In genomic region chr1:33583817-33584589, GRCm38 (mm10) we compare ENCODE assay signal across 18 mouse cellular contexts.
DNase-seq lines count a peak whose midpoint lies in the region; ATAC-seq and TF ChIP-seq lines count a peak whose summit lies in the region.
"Had no signal": no experiment of that assay in that cellular context is flagged by ENCODE, and none has a peak within 500 bp of the region (broad histone marks: within the 10 kb centered on the region; RNA-seq: fewer than 3 reads in every experiment).

No protein-coding gene starts in this region.

- no peaks in the 10 kb centered on the region for H3K79me2 ChIP-seq in C2C12 (ENCODE audit: control insufficient read depth, insufficient read depth)

- H3K79me3 ChIP-seq in C2C12 (ENCODE audit: low read depth) = no peaks in the 10 kb centered on the region

- no peaks in the 10 kb centered on the region for H3K9me3 ChIP-seq in lung, embryonic 14.5 days (ENCODE audit: low read depth, low read length)
- H3K9me3 ChIP-seq in forebrain, embryonic 14.5 days (replicated peaks; ENCODE audit: control insufficient read depth, low read length) = no peaks in the 10 kb centered on the region
- H3K9me3 ChIP-seq in heart, embryonic 10.5 days = no peaks in the 10 kb centered on the region
- H3K9me3 ChIP-seq: forebrain, embryonic 12.5 days; limb, embryonic 12.5 days; neural tube, embryonic 12.5 days had no signal

- H3ac ChIP-seq in C2C12 (ENCODE audit: control insufficient read depth, insufficient read length, low read depth) = no peak overlapping the region

- H3K9ac ChIP-seq in lung, embryonic 14.5 days = no peak overlapping the region
- H3K9ac ChIP-seq in forebrain, embryonic 14.5 days (ENCODE audit: low read length) = no peak overlapping the region
- H3K9ac ChIP-seq: forebrain, embryonic 12.5 days; limb, embryonic 12.5 days; neural tube, embryonic 12.5 days had no signal

- TF ChIP-seq CTCF in lung, embryonic 14.5 days (IDR thresholded peaks at IDR 0.05; ENCODE audit: low read depth) = no peak
- TF ChIP-seq CTCF in C2C12 (IDR thresholded peaks at IDR 0.05; ENCODE audit: control insufficient read depth, insufficient read depth, insufficient read length) = no peak

- no peak overlapping the region for H3K4me2 ChIP-seq in lung, embryonic 14.5 days
- H3K4me2 ChIP-seq in forebrain, embryonic 14.5 days (ENCODE audit: low read length) = no peak overlapping the region
- H3K4me2 ChIP-seq: forebrain, embryonic 12.5 days; limb, embryonic 12.5 days; neural tube, embryonic 12.5 days had no signal

- H3K27me3 ChIP-seq in lung, embryonic 14.5 days (ENCODE audit: insufficient read depth, low read length) = no peaks in the 10 kb centered on the region
- H3K27me3 ChIP-seq in C2C12 (ENCODE audit: control insufficient read depth, insufficient read depth, insufficient read length) = no peaks in the 10 kb centered on the region
- H3K27me3 ChIP-seq in forebrain, embryonic 14.5 days (replicated peaks; ENCODE audit: control insufficient read depth, insufficient read depth, low read length) = no peaks in the 10 kb centered on the region
- H3K27me3 ChIP-seq in heart, embryonic 10.5 days (ENCODE audit: insufficient read depth, poor library complexity, severe bottlenecking) = no peaks in the 10 kb centered on the region
- H3K27me3 ChIP-seq: CH12.LX; forebrain, embryonic 12.5 days; limb, embryonic 12.5 days; neural tube, embryonic 12.5 days had no signal

- H3K4me1 ChIP-seq in lung, embryonic 14.5 days (ENCODE audit: insufficient read depth) = no peaks in the 10 kb centered on the region
- no peaks in the 10 kb centered on the region for H3K4me1 ChIP-seq in forebrain, embryonic 14.5 days (ENCODE audit: control insufficient read depth, insufficient read depth, low read length)
- H3K4me1 ChIP-seq in heart, embryonic 10.5 days = peaks cover 12% of the 10 kb centered on the region; the same call in 1 of the 2 replicates
- H3K4me1 ChIP-seq: forebrain, embryonic 12.5 days; limb, embryonic 12.5 days; neural tube, embryonic 12.5 days had no signal

- no peak overlapping the region for H3K4me3 ChIP-seq in lung, embryonic 14.5 days (ENCODE audit: low read depth, low read length)
- no peak overlapping the region for H3K4me3 ChIP-seq in C2C12 (ENCODE audit: insufficient read depth, poor library complexity, severe bottlenecking)
- no peak overlapping the region for H3K4me3 ChIP-seq in forebrain, embryonic 14.5 days (ENCODE audit: low read depth, low read length)
- no peak overlapping the region for H3K4me3 ChIP-seq in heart, embryonic 10.5 days
- H3K4me3 ChIP-seq: forebrain, embryonic 12.5 days; gastrocnemius, adult 2 months; limb, embryonic 12.5 days; neural tube, embryonic 12.5 days had no signal

- peak; percentile 25 for DNase-seq in lung, embryonic 14.5 days
- no peak for DNase-seq in lung, postnatal 14 days
- peak; percentile 23 for DNase-seq in R1 (ENCODE audit: low read depth, low spot score)
- DNase-seq in urinary bladder, postnatal 4 days (ENCODE audit: low spot score in 2 of 2) = no peak
- no peak for DNase-seq in forebrain, embryonic 14.5 days (ENCODE audit: low spot score)
- no peak for DNase-seq in heart, embryonic 10.5 days (ENCODE audit: low spot score)
- DNase-seq: adrenal gland, postnatal 14 days; cerebellum, postnatal 10 days; gastrocnemius, adult 2 months; heart, postnatal 36 days; kidney, postnatal 10 days; midbrain, embryonic 14.5 days had no signal

- 68% methylated on average over 7 of the region's 7 CpGs for WGBS in lung, embryonic 14.5 days
- WGBS in forebrain, embryonic 14.5 days = 89% methylated on average over 7 of the region's 7 CpGs
- 62% methylated on average over 7 of the region's 7 CpGs for WGBS in heart, embryonic 10.5 days

- ATAC-seq in lung, embryonic 14.5 days (ENCODE audit: insufficient read depth) = peak; percentile 69; the same call in 1 of the 2 replicates
- ATAC-seq in megakaryocyte, adult 5-6 weeks (ENCODE audit: poor library complexity, severe bottlenecking) = peak; percentile 41; the same call in 1 of the 2 replicates
- no peak for ATAC-seq in forebrain, embryonic 14.5 days

- no peak overlapping the region for H3K27ac ChIP-seq in lung, embryonic 14.5 days (ENCODE audit: low read depth)
- no peak overlapping the region for H3K27ac ChIP-seq in forebrain, embryonic 14.5 days (ENCODE audit: low read depth, low read length)
- no peak overlapping the region for H3K27ac ChIP-seq in heart, embryonic 10.5 days
- H3K27ac ChIP-seq: forebrain, embryonic 12.5 days; gastrocnemius, adult 2 months; limb, embryonic 12.5 days; neural tube, embryonic 12.5 days had no signal

- H3K36me3 ChIP-seq in lung, embryonic 14.5 days (ENCODE audit: insufficient read depth) = no peaks in the 10 kb centered on the region
- H3K36me3 ChIP-seq in C2C12 (ENCODE audit: control insufficient read depth, insufficient read depth) = no peaks in the 10 kb centered on the region
- no peaks in the 10 kb centered on the region for H3K36me3 ChIP-seq in forebrain, embryonic 14.5 days (ENCODE audit: control insufficient read depth, insufficient read depth, low read length)
- no peaks in the 10 kb centered on the region for H3K36me3 ChIP-seq in heart, embryonic 10.5 days
- H3K36me3 ChIP-seq: forebrain, embryonic 12.5 days; limb, embryonic 12.5 days; neural tube, embryonic 12.5 days had no signal

TF ChIP-seq in C2C12, 6 proteins besides CTCF, POLR2A, EP300 and RAD21:
- TF ChIP-seq MYOG (IDR thresholded peaks at IDR 0.05; ENCODE audit: control insufficient read depth, extremely low read depth, insufficient read length) (no peak), USF1 (IDR thresholded peaks at IDR 0.05; ENCODE audit: low read depth) (no peak), MYOD1 (IDR thresholded peaks at IDR 0.05; ENCODE audit: control insufficient read depth, insufficient read length, low read depth) (peak; percentile 49), MAX (IDR thresholded peaks at IDR 0.05) (no peak), FOSL1 (IDR thresholded peaks at IDR 0.05; ENCODE audit: insufficient read depth, low read length, poor library complexity, severe bottlenecking) (no peak), CEBPB (IDR thresholded peaks at IDR 0.05; ENCODE audit: low read depth) (peak; percentile 41)

Comparison
In these comparisons a context has a peak if more than half of its experiments do, and no peak if none do; other contexts are left out.
1. DNase-seq: peak in lung, embryonic 14.5 days (single experiment) and R1 (single experiment); none in lung, postnatal 14 days (single experiment), urinary bladder, postnatal 4 days (0 of 2), forebrain, embryonic 14.5 days (single experiment) and heart, embryonic 10.5 days (single experiment).